Mouse (Mus musculus): ENCODE measurements around the gene Dusp23.

Dusp23 gene

DNA sequence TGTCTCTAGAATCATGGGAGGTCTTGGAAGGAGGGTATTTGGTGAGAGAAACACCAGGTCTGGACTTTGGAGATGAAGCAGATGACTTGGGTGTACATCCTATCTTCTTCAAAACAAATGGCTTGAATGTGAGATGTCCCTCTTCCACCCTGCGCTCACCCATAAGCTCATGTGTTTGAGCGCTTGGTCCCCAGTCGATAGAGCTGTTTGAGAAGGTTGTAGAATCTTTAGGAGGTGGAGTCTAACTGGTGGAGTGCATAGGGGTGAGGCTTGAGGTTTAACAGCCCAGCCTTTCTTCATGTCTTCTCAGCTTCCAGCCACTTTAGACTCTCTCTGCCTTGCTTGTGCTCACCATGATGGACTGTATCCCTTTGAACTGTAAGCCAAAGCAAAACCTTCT, 6.5 kb downstream of the Dusp23 start:
- in situ Hi-C loops (cut with MboI; ENCODE audit: low sequenced_read_pairs) = loop anchor here (25.0 kb wide), 2 partner anchors 214 to 761 kb away; no protein-coding TSS in a partner anchor

DNA sequence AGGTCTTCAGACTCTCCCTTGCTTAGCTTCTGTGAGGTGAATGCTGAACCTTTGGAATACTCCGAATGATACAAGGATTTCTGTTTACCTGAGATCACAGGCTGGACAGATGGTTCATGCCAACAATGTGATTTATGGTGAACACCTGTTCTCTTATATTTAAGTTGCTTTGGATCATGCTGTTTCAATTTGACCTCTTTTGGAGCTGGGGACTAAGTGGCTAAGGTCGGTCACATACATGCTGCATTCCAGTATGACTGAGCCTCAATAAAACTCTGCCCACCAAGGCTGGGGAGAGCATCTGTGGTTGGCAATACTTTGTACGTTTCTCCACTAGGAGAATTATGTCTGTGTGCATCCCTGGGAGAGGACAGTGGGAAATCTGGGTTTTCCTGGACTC, 8.7 kb downstream of the Dusp23 start:
- in situ Hi-C loops (cut with MboI; ENCODE audit: low sequenced_read_pairs) = no loop called here

DNA sequence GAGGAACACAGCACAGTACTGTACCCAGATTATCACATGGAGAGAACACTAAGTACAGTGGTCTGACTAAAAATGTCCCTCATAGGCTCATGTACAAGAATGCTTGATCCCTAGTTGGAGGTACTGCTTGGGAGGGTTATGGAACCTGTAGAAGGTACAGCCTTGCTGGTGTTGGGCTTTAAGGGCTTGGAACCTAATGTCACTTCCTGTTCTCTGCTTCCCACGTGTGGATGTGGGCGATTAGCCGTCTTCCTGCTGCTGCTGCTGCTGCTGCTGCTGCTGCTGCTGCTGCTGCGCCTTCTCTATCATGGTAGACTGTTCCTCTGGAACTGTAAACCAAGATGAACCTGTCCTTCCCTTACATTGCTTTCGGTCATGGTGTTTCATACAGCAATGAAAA, 9.2 kb downstream of the Dusp23 start:
- in situ Hi-C loops (cut with MboI; ENCODE audit: low sequenced_read_pairs) = no loop called here

DNA sequence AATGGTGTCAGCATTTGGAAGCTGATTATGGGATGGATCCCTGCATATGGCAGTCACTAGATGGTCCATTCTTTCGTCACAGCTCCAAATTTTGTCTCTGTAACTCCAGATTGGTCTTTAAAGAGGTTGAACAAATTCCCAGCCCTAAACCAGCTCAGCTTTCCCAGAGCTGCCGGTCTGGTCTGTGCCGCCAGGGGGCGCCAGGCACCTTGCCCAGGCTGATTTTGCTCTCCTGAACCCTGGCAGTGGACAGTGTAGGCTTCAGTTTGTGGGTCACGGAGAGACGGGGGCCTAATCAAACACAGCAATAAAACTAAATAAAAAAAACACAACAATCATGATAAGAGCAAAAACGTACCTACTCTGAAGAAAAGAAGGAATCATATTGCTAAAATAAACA, 13.5 kb downstream of the Dusp23 start:
- in situ Hi-C loops (cut with MboI; ENCODE audit: low sequenced_read_pairs) = no loop called here

DNA sequence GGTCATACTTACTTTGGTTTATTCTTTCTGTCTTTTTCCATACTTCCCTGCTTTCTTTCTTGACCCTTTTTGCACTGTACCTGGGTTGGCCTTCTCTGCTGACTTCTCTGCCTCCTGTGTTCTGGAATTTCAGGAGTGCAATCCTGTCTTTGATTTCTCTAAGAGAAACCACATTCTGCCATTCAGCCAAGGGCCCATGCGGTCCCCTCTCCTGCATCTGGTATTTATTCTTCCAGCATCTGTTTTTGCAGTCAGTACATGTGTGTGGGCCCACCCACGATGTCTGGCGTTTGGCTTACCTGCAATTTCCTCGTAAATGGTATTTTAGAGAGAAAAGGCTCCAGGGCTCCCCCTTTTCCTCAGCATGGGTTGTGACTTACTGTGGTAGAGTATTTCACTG, 14.6 kb downstream of the Dusp23 start:
- in situ Hi-C loops (cut with MboI; ENCODE audit: low sequenced_read_pairs) = no loop called here

DNA sequence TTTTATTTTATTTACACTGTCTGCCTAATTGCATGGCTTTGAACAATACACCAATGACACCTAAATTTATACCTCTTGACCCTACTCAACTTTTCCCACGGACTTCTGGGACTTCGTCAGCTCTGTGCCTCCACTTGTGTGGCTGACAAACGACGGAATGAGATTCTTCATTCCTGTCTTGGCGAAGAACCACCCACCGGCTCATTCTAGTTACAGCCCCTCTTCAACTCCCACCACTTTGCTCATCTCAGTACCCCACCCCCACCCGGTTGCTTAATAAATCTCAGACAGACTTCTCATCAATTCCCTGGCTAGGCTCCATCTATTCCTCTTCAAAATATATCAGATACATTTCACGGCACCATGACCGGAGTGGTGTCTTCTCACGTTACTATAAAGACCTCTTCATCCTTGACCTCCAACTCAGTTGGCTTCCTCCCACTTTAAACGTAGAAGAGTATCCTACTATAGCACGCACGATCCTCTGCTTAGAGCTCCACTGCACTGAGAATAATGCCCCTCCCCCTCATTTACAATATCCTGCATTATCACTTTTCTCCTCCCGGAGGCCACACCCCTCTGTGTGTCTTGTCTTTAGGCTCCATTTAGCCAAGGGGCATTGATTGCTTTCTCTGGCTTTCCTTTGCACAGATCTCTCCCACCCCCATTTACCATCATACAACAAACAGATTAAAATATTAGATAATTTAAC, 15.2 kb downstream of the Dusp23 start:
- in situ Hi-C loops (cut with MboI; ENCODE audit: low sequenced_read_pairs) = no loop called here

DNA sequence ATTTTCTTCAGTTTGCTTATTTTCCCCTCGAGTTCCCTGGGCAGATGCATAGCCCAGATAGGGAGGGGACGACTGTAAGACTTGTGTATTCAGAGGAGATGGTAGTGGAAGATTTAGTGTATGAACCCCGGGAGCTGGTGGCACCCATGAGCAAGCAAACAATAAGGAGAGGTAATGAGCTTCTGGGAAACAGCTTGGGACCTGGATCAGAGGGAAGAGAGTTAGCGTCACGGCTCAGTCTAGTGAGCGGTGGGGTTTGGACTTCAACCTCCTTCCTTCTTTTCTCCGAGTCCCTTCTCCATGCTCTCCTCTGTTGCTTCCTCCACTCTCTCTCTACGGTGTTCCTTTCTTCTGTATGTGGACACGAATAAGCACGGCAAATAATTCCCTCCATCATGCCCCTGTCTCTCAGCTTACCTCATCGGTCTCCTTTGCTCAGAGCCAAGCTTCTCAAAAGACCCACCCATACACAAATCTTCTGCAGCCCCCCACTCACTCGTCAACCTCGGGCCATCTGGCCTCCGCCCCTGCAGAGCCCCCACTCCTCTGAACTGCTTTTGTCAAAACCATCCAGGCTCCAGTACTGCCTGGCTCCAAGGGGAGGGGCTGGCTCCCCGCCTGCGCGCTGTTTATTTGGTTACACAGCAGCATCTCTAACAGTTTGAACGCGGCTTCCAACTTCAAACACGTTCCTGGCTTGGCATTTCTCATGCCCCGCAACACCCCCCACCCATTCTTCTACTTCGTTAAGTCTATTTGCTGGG, 16.0 kb downstream of the Dusp23 start:
- in situ Hi-C loops (cut with MboI; ENCODE audit: low sequenced_read_pairs) = no loop called here

DNA sequence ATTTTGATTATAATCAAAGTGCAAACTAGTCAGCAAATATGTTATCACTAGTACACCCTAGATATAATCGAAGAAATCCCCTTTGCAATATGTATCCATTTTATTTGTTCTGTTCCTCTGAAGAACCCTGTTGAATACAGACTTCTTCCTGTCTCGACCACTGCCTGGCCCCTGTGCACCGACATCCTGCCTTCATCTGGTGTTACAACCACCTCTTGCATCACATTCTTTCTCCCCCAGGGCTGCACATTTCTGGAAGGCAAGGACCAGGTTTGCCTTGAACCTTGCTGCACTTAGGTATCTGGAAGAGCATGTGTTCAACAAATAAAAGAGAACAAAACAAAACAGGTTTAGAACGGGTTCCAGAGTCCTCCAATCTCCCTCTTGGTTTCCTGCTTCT, 17.4 kb downstream of the Dusp23 start:
- in situ Hi-C loops (cut with MboI; ENCODE audit: low sequenced_read_pairs) = no loop called here

DNA sequence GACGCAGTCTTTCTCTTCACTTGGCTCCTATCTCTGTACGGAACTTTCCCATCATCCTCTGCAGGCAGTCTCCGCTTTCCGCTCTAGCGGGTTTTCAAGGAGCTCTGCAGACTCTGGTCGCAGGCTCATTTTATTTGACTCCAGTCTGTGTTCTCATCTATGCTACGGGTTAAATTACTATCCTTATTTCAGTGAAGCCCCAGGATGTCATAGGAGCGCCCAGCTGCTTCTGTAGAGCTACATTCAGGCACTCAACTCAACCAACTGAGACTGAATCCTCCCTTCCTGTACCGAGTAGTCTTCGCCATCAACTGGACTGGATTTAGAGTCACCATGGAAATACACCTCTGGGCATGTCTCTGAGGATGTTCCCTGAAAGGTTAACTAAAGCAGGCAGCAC, 18.1 kb downstream of the Dusp23 start:
- in situ Hi-C loops (cut with MboI; ENCODE audit: low sequenced_read_pairs) = no loop called here

DNA sequence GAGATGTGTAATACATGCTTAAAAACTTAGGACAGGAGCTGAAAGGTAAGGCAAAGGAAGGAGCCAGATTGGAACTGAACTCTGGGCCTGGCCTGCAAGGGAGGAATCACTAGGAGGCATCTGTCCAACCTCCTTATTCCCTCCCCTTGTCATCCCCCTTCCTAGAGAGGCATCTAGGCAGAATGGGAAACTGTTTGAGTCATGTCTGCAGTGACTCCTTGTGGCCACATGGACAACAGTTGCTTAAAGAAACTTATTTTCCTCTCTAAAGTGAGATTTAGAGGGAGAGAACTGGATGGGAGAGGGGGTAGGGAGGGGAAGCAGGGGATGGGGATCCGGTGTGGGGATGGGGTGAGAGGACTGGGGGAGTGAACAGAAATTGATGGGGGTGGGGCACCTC, 20.0 kb downstream of the Dusp23 start:
- in situ Hi-C loops (cut with MboI; ENCODE audit: low sequenced_read_pairs) = no loop called here

DNA sequence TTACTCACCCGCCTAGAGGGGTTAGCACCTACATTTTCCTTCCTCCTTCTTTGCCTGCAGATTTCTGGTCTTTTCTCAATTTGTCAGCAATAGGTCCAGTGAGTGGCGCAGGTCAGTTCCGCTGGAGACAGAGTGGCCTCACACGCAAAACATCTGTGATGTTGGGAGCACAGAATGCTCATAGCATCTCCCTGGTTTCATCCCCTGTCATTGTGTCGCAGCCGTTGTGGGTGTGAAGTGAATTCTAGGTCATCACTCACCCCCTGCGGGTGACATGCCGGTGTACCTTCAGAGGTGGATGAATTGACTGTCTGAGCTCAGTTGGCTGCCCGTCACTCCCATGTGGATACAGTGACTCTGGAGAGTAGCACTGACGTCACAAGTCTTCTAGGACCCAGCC, 21.5 kb downstream of the Dusp23 start:
- in situ Hi-C loops (cut with MboI; ENCODE audit: low sequenced_read_pairs) = no loop called here

DNA sequence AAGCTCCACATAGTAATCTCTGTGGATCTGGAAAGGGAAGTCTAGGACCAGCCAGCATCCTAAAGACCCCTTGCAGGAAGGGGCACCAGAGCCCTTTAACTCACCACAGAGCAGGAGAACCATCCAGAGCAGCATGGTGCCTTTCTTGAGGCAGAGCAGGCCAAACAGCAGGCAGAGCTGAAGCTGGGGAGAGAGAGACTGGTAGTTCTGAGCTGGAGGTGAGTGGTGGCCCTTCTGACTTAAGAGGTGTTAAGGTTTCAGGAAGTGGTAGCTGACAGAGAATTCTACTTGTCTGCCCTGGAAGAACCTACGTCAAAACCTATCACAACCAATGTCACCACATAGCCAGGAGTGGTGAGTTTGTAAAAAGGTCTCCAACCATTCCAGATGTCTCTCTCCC, 30.4 kb downstream of the Dusp23 start, which contains the start of gene Fcrl6:
TSS of gene Fcrl6 (minus strand) at position 226 of the 400 bp plus-strand sequence.
- in situ Hi-C loops (cut with MboI; ENCODE audit: low sequenced_read_pairs) = no loop called here

DNA sequence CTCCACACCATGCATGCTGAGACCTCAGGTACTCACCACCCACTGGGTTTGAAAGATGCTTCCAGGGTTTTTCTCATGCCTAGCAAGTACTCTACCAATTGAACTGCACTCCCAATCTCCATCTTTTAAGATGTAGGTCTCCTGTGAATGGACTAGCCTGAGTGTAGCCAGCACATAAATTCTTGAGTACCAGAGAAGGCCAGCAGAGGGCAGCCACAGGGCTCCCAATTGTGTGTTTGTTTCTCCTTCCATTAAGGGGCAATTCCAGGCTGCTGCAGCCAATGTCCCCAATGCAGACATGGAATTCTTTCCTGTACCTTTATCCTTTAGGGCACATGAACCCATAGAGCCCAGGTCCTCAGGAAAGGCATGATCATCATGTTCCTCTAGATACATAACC, 38.3 kb downstream of the Dusp23 start:
- in situ Hi-C loops (cut with MboI; ENCODE audit: low sequenced_read_pairs) = no loop called here

DNA sequence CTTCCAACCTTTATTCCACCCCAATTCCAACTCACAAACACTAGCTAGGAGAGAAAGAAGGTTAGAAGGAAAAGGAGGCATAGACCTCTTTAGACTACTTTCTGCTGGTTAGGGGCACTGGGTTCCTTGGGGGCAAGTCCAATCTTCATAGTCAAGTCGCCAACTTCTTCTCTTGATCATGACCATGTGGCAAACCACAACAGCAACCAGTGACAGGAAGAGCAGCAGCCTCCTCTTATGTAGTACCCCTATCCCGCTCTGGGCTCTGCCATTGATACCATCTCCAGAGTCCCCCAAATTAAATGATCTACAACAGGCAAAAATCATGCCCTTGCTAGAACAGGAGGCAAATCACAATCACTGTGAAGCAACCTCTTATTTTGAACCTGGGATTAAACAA, 38.8 kb downstream of the Dusp23 start:
- in situ Hi-C loops (cut with MboI; ENCODE audit: low sequenced_read_pairs) = no loop called here

DNA sequence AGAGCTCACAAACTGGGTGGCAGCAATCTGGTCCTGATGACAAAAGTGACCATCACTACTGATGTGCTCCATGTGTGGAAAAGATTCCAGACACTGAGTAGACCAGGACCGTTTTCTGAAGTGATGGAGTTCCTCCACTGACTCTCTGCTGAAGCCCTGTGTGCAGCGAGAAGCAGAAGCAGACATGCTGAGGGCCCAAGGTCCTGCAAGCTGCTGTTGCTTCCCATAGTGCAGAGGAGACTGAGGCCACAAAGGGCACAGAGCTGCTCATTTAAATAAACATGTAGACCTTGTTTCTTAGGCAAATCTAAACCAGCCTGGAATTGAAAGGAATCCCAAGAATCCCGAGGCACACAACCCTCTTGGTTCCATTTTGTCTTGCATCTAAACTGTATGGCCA, 39.4 kb downstream of the Dusp23 start:
- in situ Hi-C loops (cut with MboI; ENCODE audit: low sequenced_read_pairs) = no loop called here

DNA sequence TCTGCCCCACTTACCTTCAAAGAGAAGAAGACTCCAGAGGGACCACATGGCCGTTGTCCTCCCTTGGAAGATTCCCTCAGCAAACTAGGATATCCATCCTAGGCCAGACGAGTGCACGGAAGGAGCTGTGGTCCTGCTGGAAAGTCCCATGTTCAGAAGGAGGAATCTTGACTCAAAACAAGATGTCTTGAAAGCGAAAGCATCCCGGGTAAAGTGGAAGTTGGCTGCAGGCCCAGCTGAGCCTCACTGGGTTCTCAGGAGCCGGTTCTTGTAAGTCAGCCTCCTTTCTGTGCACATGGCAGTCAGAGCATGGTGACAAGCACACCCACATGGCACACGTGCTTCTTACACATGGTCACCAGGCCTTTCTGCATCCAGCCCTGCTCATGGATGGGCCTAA, 42.4 kb downstream of the Dusp23 start, which contains the start of gene Slamf8:
TSS of gene Slamf8 (minus strand) at position 184 of the 400 bp plus-strand sequence.
- in situ Hi-C loops (cut with MboI; ENCODE audit: low sequenced_read_pairs) = no loop called here

DNA sequence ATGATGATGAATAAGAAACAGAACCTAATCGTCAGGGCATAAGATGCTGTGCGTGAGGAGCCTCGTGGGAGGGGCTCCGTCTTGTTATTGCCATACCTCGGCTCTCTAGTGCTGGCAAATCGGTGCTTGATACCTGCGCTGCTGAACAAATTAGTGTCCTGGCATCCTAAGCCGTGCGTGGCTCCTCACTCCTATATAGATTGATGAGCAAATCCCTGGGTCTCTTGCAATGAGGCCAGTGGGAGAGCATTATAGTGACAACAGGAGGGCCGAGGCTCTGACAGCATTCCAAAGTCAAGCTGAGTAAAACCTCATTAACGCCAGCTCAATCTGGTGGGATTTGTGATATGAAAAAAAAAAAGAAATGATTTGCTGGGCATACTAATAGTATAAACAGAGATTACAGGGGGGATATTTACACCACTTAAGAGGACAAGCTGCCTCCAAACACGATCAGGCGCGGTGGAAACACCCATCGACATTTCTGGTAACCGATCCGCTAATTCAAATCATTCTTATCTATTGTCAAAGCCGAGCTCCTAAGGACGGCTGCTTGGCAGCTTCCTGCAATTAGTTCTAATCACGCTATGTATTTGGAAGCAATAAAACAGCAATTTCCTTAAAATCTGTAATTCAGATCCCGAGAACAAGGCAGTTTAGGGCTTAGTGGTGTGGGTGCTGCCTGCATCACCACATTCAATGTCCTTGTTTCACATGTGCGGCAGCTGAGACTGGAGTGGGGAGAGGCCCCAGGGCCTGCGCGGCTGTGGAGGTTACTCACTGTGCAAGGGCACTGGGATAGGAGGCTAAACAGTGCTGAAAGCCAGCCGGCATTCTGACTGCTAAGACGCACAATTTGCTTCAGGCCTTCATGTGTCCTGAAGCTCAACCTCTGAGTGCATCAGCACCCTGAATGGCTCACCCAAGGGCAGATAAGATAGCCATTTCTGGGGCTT, 46.9 kb downstream of the Dusp23 start:
- in situ Hi-C loops (cut with MboI; ENCODE audit: low sequenced_read_pairs) = no loop called here

DNA sequence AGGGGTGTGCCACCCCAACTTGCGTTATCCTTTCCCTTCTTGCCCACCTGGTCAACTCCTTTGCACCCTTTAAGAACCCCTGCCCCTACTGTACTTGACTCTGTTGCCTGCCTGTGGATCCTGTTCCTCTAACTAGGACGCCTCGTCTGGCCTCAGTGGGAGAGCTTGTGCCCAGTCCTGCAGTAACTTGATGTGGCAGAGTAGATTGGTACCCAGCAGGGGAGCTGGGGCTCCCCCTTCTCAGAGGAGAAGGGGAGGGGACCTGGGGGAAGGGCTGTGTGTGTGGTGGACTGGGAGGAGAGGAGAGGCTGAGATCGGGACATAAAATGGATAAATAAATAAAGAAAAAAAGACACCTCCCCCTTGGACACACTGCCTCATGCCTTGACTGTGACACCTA, 47.7 kb downstream of the Dusp23 start:
- in situ Hi-C loops (cut with MboI; ENCODE audit: low sequenced_read_pairs) = no loop called here

DNA sequence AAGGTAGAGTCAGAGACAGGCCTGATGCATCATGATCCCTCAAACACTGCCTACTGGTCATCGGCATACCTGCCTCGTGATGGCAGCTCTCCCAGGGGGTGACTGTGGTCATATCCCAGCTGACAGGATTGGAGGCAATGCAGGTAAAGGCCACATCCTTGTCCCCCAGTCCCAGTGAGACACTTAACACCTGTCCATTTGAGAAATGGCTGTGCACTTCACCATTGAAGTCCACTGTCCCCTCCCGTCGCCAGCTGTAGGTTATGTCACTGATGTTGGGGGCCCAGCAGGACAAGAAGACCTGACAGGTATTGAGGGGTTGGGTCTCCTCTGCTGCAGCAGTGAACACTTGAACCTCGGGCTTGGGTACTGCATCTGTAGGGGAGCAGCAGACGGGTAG, 48.5 kb downstream of the Dusp23 start:
- in situ Hi-C loops (cut with MboI; ENCODE audit: low sequenced_read_pairs) = no loop called here

DNA sequence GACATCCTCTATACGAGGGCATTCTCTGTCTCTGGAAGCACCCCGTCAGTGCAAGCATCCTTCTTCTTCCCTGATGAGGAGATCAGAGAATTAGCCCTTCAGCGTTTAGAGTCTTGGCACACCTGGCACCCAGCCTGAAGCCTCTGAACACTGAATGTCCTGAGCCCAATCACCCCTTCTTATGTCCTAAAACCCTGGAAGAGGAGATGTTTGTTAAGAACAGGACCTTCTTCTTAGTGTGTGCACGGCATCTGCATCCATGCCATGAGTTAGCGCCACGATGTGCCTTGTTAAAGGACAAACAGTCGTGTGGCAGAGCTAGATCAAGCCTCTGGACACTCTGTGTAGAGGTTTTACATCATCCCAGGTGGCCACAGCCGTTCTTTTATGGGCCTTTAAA, 50.3 kb downstream of the Dusp23 start:
- in situ Hi-C loops (cut with MboI; ENCODE audit: low sequenced_read_pairs) = no loop called here

Data from CH12F3 (cell line).